Mouse (Mus musculus) ES-Bruce4 (cell line): Measurements from ENCODE around the gene Med13l. TPM values are rescaled to one million over a fixed set of nuclear protein-coding genes. Genes with fewer than 3 reads are reported as not detected.

ENCODE experiments used
- H3K27ac ChIP-seq: 2 replicates; pipeline ENCODE4 v1.5.1; 2012; ENCODE audit warnings: low read length, inconsistent platforms; ENCODE audit not compliant: insufficient read depth
- H3K27me3 ChIP-seq: 2 replicates; pipeline ENCODE4 v1.6.1; 2012; ENCODE audit warnings: mild to moderate bottlenecking, low read length, inconsistent platforms; ENCODE audit not compliant: control insufficient read depth, poor library complexity, insufficient read depth, severe bottlenecking
- H3K36me3 ChIP-seq: 2 replicates; pipeline ENCODE4 v1.6.1; 2012; ENCODE audit warnings: inconsistent platforms, mild to moderate bottlenecking, low read length, moderate library complexity; ENCODE audit not compliant: control insufficient read depth, poor library complexity, insufficient read depth, severe bottlenecking
- H3K4me1 ChIP-seq: one replicate; pipeline ENCODE4 v1.8.1; 2011; ENCODE audit warnings: low read length; ENCODE audit not compliant: control insufficient read depth, insufficient read depth
- H3K4me3 ChIP-seq: 2 replicates; pipeline ENCODE4 v1.5.1; 2011; ENCODE audit warnings: low read depth, mild to moderate bottlenecking, low read length
- H3K9ac ChIP-seq: 2 replicates; pipeline ENCODE4 v1.6.1; 2012; ENCODE audit warnings: low read depth, mild to moderate bottlenecking, inconsistent platforms; ENCODE audit not compliant: poor library complexity, severe bottlenecking
- H3K9me3 ChIP-seq: replicated peaks from 2 replicates; pipeline ENCODE4 v1.6.1; 2012; ENCODE audit warnings: mild to moderate bottlenecking, low read length, inconsistent platforms; ENCODE audit not compliant: control insufficient read depth, poor library complexity, insufficient read depth, severe bottlenecking
- CTCF ChIP-seq: IDR thresholded peaks from one replicate; pipeline ENCODE4 v1.8.1; 2011; ENCODE audit warnings: low read depth, low read length
- EP300 ChIP-seq: IDR thresholded peaks from 2 replicates; pipeline ENCODE4 v1.6.1; 2011; ENCODE audit warnings: low read depth, low read length; ENCODE audit not compliant: insufficient read depth
- POLR2A ChIP-seq: IDR thresholded peaks from one replicate; pipeline ENCODE4 v1.8.1; 2011; ENCODE audit warnings: low read length; ENCODE audit not compliant: insufficient read depth
- polyA plus RNA-seq: library from polyadenylated mRNA; stranded (reverse); fragments of >200 nt; gene quantifications from 2 replicates; pipeline ENCODE4 v1.2.4, GENCODE M21; 2011; ENCODE audit warnings: low read depth; ENCODE audit not compliant: missing spikeins, insufficient read depth, insufficient read length

The Med13l gene
- polyA plus RNA-seq, 1 experiment: 43.9 TPM

DNA sequence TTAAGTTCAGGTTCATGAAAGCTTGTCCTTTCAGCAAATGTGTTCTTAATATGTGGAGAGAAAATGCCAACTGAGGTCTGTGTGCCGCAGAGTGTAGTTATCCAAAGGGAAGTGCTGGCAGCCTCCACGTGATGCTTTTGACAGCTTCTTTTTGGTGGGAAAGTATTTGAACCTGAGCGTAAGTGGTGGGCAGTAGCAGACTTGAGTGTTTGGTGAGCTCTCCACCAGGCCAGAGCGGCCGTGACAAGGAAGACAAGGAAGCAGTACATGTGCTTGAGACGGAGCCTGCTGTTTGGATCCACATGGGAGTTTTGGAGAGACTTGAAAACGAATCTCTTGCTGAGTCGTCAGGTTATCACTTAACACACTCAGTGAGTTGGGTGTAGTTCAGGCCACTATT is 71.9 kb downstream of the Med13l start:
- TF ChIP-seq EP300 (no peak), CTCF (no peak), POLR2A (no peak)
- Histone ChIP-seq H3K4me3 (no peak overlapping the region), H3K9ac (no peak overlapping the region), H3K9me3 (no peaks in the 10 kb centered on the region), H3K27me3 (no peaks in the 10 kb centered on the region), H3K4me1 (no peaks in the 10 kb centered on the region), H3K36me3 (no peaks in the 10 kb centered on the region), H3K27ac (no peak overlapping the region)

DNA sequence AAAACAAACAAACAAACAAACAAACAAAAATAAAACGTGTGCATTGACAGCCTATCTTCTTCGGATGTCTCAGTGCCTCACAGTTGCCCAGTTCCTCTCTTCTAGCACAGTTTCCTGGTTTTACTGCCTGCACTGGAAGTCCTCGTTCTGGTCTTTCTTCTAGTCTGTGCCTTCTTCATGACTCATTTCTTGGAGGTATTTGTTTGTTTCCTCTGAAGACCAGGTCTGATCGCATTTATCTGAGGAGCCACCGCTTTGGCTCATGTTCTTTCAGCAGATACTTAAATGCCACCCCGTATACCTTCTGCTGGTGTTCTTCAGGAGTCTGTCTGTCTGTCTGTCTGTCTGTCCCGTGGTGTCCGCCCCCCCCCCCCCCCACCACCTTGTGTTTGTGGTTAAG is 72.6 kb downstream of the Med13l start:
- no peaks in the 10 kb centered on the region for H3K36me3 ChIP-seq
- no peaks in the 10 kb centered on the region for H3K4me1 ChIP-seq
- H3K9me3 ChIP-seq: no peaks in the 10 kb centered on the region
- H3K27ac ChIP-seq: no peak overlapping the region
- H3K27me3 ChIP-seq: no peaks in the 10 kb centered on the region
- TF ChIP-seq EP300 (no peak), CTCF (no peak), POLR2A (no peak)
- H3K9ac ChIP-seq: no peak overlapping the region
- no peak overlapping the region for H3K4me3 ChIP-seq

DNA sequence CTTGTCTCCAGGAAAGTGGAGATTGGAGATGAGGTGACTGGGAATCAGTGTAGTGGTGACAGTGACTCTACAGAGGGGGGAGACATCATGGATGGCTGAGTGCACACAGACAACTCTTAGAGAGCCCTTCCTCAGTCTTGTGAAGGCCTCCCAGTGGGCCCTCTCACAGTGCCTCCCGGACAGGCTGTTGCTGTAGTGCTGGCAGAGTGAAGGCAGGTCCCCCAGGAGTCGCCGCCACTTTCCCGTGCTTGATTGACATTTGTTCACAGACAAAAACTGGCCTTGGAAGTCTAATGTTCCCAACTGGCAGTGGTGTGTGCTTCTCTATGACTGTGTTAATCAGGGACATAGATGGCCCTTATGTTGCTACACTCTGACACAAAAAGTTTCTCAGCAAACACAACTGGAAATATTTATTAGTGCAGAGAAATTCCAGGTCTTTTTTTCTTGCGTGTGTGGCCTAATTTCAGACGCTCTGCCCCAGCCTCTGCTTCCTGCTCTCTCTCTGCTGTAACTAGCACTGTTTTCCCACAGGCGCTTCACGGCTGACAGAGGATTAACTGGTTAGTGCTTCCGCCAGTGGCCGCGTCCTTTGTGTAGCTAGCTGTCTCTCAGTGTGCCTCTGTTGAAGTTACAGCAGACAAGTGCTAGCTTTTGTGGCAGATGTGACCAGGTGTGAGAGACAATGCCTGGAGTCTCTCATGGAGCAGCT is 75.2 kb downstream of the Med13l start:
- H3K9me3 ChIP-seq: no peaks in the 10 kb centered on the region
- H3K36me3 ChIP-seq: no peaks in the 10 kb centered on the region
- no peaks in the 10 kb centered on the region for H3K27me3 ChIP-seq
- TF ChIP-seq POLR2A (no peak), CTCF (no peak), EP300 (no peak)
- H3K4me1 ChIP-seq: no peaks in the 10 kb centered on the region
- no peak overlapping the region for H3K9ac ChIP-seq
- H3K4me3 ChIP-seq: no peak overlapping the region
- H3K27ac ChIP-seq: no peak overlapping the region

DNA sequence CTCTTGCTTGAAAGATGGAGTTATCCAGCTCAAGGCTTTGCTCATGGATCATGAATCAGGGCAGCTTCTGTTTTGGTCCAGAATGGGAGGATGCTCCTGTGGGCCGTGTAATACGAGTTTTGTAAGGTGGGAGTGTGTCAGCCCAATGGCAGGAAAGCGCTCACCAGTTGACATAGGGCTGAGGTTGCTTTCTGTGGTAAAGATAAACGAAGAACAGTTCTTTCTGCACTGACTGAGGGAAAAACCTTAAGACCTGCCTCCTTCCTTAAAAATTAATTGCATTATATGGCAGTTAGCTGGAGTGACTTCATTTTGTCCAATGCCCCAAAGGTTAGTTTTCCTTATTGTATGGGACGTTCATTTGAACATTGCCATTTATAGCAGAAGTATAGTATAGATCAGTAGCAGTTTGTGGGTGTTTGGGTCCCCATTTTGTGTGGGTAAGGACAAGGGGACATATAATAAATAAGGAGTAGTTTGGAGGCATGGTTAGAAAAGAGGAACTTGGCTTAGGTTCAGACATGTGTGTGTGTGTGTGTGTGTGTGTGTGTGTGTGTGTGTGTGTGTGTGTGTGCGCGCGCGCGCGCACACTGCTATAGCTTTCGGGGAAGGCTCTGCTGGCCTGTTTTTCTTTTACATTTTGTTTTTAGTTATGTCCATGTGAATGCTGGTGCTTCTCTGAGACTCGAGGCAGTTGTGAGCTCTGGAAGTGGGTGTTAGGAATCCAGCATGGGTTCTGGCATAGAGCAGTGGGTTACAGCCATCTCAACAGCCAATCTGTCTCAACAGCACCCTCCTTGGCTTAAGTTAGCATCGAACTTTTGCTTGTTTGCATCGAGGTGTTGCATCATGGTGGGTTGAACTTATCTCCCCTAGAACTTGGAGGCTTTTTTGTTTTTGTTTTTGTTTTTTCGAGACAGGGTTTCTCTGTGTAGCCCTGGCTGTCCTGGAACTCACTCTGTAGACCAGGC is 76.2 kb downstream of the Med13l start:
- no peak overlapping the region for H3K9ac ChIP-seq
- H3K27me3 ChIP-seq: no peaks in the 10 kb centered on the region
- H3K4me3 ChIP-seq: no peak overlapping the region
- no peaks in the 10 kb centered on the region for H3K36me3 ChIP-seq
- no peaks in the 10 kb centered on the region for H3K4me1 ChIP-seq
- no peaks in the 10 kb centered on the region for H3K9me3 ChIP-seq
- TF ChIP-seq CTCF (no peak), POLR2A (no peak), EP300 (no peak)
- no peak overlapping the region for H3K27ac ChIP-seq

DNA sequence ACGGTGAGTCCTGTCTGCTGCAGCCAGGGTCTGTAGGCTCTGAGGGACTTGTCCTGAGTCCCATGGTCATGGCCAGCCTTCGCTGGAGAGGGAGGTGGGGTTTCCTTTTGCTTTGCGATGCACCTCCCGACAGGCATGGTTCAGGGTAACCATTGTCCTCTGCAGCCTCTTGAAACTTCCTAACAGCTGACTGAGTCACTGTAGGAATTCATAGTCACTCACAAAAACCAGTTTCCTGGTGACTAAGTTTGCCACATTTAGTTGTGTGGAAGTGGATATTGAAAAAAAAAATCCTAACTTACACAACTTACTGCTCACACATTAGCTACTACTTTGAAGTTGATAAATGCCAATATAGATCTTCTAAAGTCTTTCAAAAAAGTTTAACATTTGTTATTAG is 77.5 kb downstream of the Med13l start:
- TF ChIP-seq EP300 (0 out of 2 replicates have a peak, but pooled peaks have one; percentile 18), POLR2A (no peak)
- no peaks in the 10 kb centered on the region for H3K9me3 ChIP-seq
- no peaks in the 10 kb centered on the region for H3K4me1 ChIP-seq
- no peak overlapping the region for H3K4me3 ChIP-seq
- no peaks in the 10 kb centered on the region for H3K36me3 ChIP-seq
- H3K27ac ChIP-seq: no peak overlapping the region
- H3K9ac ChIP-seq: no peak overlapping the region
- H3K27me3 ChIP-seq: no peaks in the 10 kb centered on the region
